Mouse (Mus musculus): ENCODE measurements around the gene Setd1a.

- TF ChIP-seq CTCF (IDR thresholded peaks at IDR 0.05): no peak
- TF ChIP-seq EP300 (IDR thresholded peaks at IDR 0.05): no peak
Observed at GRCm38 (mm10) chr7:127799738-127800137, 23.3 kb downstream of the Setd1a start.

All from lung, postnatal 0 days (tissue).